Mouse (Mus musculus): ENCODE measurements around the gene Myh2.
A peak's percentile ranks its signal among the peaks of the same experiment; 100 is the strongest.

Myh2 gene

GRCm38 (mm10) chr11:67151651-67152630, 18.9 kb upstream of the Myh2 start:
- no peak for DNase-seq (ENCODE audit: low spot score)

- DNase-seq (ENCODE audit: low spot score) = peak; percentile 5
These were observed 17.7 kb upstream of the Myh2 start for GRCm38 (mm10) chr11:67153123-67153522.

DNA sequence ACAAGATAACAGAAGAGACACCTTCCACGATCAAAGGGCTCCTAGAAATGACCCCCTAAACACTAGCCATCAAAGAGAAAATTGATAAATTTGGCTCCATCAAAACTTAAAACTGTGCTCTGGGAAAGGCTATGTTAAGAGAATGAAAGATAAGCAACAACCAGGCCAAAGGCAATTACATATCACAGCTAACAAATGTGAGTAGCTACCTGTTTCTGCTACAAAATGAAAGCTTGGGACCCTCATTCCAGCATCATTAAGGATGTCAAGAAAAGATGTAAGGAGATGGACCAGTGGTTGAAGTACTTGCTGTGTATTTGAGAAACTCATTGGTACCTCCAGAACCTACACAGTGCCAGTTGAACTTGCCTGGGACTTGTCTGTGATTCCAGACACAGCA, 17.0 kb upstream of the Myh2 start:
- no peak for DNase-seq (ENCODE audit: low spot score)

- DNase-seq (ENCODE audit: low spot score) = no peak
These were observed 15.2 kb upstream of the Myh2 start for GRCm38 (mm10) chr11:67155650-67156049.

GRCm38 (mm10) chr11:67160131-67160530, 10.7 kb upstream of the Myh2 start:
- DNase-seq (ENCODE audit: low spot score) = no peak

DNA sequence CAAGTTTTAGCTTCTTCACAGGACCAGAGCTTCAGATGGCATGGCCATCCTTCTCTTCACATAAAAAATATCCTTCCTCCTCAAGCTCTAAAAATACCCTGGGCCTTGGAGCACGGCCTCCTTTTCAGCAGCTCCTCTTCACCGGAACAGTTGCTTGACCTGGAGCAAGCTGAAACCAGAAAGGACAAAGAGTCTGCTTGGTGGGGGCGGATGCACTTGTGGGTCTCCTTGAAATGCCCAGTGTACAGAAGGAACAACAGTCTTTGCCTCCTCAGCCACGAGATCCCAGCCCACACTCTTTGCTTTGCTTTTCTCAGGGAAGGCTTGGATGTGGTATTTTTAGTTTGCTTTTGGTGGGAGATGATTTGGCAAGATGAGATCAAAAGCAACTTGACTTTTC, 7.1 kb upstream of the Myh2 start:
- DNase-seq (ENCODE audit: low spot score) = no peak

DNA sequence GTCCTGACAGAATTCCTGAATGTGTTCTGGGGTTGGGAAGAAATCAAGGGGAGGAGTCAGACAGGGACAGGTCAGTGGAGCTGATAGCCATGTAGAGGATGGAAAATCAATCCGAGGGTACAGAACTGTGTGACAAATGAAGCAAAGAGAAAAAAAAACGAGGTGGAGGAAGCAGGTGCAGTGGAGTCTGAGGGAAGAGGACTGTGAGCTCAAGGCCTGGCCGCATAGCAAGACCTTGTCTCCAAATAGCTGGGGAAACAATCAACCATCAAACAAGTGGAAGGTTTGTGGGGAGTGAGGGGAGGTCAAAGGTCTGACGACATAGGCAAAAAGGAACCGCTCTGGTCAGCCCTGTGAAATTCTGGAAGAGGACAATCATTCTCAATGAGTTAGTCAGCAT, 6.0 kb upstream of the Myh2 start:
- DNase-seq (ENCODE audit: low spot score) = no peak

- no peak for DNase-seq (ENCODE audit: low spot score)
These were observed 1.5 kb upstream of the Myh2 start for GRCm38 (mm10) chr11:67169301-67169700.

DNA sequence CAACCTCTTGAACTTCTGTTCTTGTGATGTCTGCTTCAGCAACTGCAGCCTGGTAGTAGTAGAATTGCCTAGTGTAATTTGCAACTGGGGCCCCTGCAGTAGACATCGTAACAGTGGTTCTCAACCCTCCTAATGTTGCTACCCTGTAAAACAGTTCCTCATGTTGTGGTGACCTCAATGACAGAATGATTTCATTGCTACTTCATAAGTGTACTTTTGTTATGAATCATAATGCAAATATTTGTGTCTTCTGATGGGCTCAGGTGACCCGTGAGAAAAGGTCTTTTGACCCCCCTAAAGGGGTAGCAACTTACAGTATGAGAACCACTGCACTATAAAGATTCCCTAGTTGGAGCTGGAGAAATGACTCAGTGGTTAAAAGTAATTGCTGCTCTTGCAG, 1.6 kb downstream of the Myh2 start:
- DNase-seq (ENCODE audit: low spot score) = no peak

DNA sequence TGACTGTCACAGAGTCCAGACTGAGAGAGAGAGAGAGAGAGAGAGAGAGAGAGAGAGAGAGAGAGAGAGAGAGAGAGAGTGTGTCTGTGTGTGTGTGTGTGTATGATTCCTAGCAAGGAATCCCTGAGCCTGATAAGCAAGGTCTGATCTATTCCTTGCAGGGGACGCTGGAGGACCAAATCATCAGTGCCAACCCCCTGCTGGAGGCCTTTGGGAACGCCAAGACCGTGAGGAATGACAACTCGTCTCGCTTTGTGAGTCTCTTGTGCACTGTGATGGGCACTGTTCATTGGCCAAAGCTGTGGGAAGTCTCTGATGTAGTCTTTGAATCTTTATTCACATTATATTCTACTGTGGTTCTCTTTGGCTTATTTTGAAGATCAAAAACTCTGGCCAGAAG, 5.5 kb downstream of the Myh2 start:
- DNase-seq (ENCODE audit: low spot score) = no peak

DNA sequence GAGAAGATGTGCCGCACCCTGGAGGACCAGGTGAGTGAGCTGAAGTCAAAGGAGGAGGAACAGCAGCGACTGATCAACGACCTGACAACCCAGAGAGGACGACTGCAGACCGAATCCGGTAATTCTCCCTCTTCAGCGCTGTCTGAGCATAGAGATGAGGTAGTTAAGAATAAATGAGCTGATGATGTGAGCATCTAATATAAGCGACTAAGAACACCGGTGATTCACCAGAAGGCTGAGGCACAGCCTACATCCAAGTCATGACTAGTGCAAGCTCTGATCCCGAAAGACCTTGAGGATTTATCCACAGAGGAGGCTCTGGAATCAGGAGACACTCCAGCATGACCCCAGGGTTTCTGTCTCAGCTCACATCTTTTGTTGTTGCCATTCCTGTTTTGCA, 19.5 kb downstream of the Myh2 start:
- no peak for DNase-seq (ENCODE audit: low spot score)

GRCm38 (mm10) chr11:67190814-67191213, 20.0 kb downstream of the Myh2 start:
- no peak for DNase-seq (ENCODE audit: low spot score)

DNA sequence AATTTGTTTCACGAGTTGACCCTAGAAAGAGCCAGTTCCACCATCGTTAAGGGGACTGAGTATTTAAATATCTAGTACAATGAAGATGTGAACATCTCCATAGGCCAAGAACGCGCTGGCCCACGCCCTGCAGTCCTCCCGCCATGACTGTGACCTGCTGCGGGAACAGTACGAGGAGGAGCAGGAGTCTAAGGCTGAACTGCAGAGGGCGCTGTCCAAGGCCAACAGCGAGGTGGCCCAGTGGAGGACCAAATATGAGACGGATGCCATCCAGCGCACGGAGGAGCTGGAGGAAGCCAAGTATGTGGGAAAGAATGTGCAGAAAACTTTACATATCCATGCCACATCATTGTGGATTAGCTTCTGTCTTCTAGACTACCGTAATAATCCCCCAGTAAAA, 20.7 kb downstream of the Myh2 start:
- DNase-seq (ENCODE audit: low spot score) = no peak

DNA sequence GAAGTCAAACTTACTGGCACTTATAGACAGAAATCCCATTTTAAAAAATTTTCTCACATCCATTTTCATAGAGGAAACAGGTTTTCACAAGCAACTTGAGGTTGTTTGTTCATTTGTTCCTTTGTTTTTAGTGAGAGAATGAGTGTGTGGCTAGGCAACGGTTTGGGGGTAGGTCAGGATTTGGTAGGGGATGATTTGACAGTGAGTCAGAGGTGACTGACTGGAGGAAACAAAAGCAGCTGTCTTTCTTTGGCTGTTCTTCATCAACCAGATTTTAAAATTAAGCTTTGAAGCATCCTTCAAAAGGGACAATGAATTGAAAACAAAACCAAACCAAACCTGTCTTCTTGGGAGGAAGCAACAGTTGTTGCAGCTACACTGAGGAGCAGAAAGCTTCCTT, 28.5 kb downstream of the Myh2 start:
- no peak for DNase-seq (ENCODE audit: low spot score)

GRCm38 (mm10) chr11:67199752-67200151, 28.9 kb downstream of the Myh2 start, which contains the start of gene Myh1:
Gene Myh1, plus strand, starts transcription at chr11:67200052.
- no peak for DNase-seq (ENCODE audit: low spot score)

GRCm38 (mm10) chr11:67204766-67205165, 33.9 kb downstream of the Myh2 start:
- DNase-seq (ENCODE audit: low spot score) = no peak

- no peak for DNase-seq (ENCODE audit: low spot score)
These were observed 51.0 kb downstream of the Myh2 start for GRCm38 (mm10) chr11:67221803-67222202.

- no peak for DNase-seq (ENCODE audit: low spot score)
These were observed 53.6 kb downstream of the Myh2 start for GRCm38 (mm10) chr11:67224466-67224865.

GRCm38 (mm10) chr11:67228731-67229130, 57.9 kb downstream of the Myh2 start:
- no peak for DNase-seq (ENCODE audit: low spot score)

GRCm38 (mm10) chr11:67229166-67229565, 58.3 kb downstream of the Myh2 start:
- no peak for DNase-seq (ENCODE audit: low spot score)

DNA sequence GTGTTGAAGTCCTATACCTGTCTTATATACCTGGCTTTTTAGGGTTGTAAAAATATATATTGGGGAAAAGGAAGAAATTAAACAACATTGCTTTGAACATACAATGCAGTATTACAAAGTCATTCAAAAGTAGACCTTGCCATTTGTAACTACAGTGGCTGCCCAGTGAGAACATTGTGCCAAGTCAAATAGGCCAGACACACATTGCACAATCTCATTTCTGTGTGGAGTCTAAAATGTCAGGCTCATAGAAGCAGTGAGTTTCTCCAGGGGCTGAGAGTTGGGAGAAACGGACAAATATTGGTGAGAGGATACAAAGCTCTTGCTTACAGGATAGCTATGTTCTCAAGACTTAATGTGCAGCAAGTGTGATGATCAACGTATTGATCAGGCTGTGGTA, 59.1 kb downstream of the Myh2 start:
- peak; percentile 81 for DNase-seq (ENCODE audit: low spot score)

DNA sequence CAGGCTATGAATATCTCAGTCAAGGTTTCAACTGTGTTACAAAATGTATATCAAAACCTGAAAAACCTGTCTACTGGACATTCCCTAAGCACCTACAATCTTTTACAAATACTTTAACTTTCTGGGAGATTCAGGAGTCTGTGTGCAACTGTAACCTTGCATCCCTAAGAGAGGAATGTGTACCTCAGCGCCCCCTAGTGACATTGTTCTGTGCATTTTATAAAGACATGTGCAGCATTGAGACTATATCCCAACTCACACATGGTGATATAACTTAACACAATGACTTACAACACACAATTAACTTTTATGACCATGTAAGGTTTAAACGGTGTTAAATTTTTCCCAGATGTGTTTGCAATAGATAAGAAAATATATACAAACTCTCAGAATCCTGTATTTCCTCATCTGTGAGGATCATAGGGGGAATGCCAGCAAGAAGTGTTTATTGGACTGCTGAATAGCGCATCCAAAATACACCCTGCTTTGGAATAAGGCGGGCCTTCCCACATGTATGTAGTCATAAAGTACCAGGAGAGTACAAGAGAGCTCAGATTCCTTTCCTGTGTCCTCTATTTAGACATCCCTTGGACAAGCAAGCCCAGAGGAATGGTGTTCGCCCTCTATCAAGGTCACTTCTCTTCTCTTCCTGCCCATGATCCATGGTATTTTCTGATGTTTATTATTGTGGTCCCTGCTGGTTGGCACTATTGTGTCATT, 65.0 kb downstream of the Myh2 start:
- peak; percentile 30 for DNase-seq (ENCODE audit: low spot score)

DNA sequence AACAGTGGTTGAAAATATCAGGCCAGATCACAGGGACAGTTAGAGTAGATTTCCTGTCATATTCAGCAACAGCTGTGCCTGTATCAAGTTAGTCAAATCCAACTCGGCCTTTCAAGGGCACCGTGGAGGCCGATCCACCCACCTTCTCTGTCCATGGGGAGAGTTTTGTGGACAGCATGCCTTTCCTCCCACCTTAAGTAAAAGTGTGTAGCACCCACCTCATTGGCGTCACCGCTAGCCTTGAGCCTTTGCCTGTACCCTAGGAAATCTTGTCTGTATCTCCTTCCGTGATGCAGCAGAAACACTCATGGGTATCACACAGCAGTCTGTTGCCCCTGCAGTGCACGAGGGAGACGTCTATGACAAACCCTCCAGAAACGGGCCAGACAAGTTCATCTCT, 66.0 kb downstream of the Myh2 start:
- DNase-seq (ENCODE audit: low spot score) = no peak
